ENCODE assay signal across 19 mouse cellular contexts in genomic region chr3:107577810-107578390, GRCm38 (mm10). TPM values are rescaled to one million over a fixed set of nuclear protein-coding genes. Genes with fewer than 3 reads are reported as not detected.
A peak's percentile ranks its signal among the peaks of the same experiment; 100 is the strongest.
DNase-seq lines count a peak whose midpoint lies in the region; ATAC-seq and TF ChIP-seq lines count a peak whose summit lies in the region.
"Had no signal": no experiment of that assay in that cellular context is flagged by ENCODE, and none has a peak within 500 bp of the region (broad histone marks: within the 10 kb centered on the region; RNA-seq: fewer than 3 reads in every experiment).

No protein-coding gene starts in this region.

- DNase-seq in embryo, embryonic 9.5 days (ENCODE audit: extremely low spot score): peak; percentile 51
- DNase-seq in embryo, embryonic 11 days: no peak
- peak; percentile 60 for DNase-seq in G1E (ENCODE audit: low spot score)
- no peak for DNase-seq in spleen, postnatal 14 days (ENCODE audit: low spot score in 2 of 2)
- no peak for DNase-seq in heart, adult 9 months (ENCODE audit: low spot score in 2 of 2)
- DNase-seq: cerebellum, postnatal 14 days; heart, adult 18-20 months; kidney, adult 8-10 months; left cerebral cortex, postnatal 4 days; lung, postnatal 10 days; retina, postnatal 1 day; spleen, adult 18-20 months had no signal

- no peaks in the 10 kb centered on the region for H3K36me3 ChIP-seq in G1E (replicated peaks)
- no peaks in the 10 kb centered on the region for H3K36me3 ChIP-seq in intestine, embryonic 16.5 days (ENCODE audit: control insufficient read depth, insufficient read depth, low read length)
- H3K36me3 ChIP-seq in hindbrain, embryonic 12.5 days: no peaks in the 10 kb centered on the region
- H3K36me3 ChIP-seq: midbrain, embryonic 12.5 days had no signal

- peak overlapping the region; percentile 47; the same call in 1 of the 2 replicates for H3K4me3 ChIP-seq in G1E (ENCODE audit: low read depth, low read length)
- H3K4me3 ChIP-seq in intestine, embryonic 16.5 days (ENCODE audit: low read length): no peak overlapping the region
- no peak overlapping the region for H3K4me3 ChIP-seq in hindbrain, embryonic 12.5 days
- H3K4me3 ChIP-seq: midbrain, embryonic 12.5 days had no signal

- no peak overlapping the region for H3K4me2 ChIP-seq in intestine, embryonic 16.5 days (ENCODE audit: low read depth, low read length)
- no peak overlapping the region for H3K4me2 ChIP-seq in hindbrain, embryonic 12.5 days (replicated peaks)
- H3K4me2 ChIP-seq: midbrain, embryonic 12.5 days had no signal

- no peak overlapping the region for H3K27ac ChIP-seq in intestine, embryonic 16.5 days (ENCODE audit: low read length)
- H3K27ac ChIP-seq in hindbrain, embryonic 12.5 days: no peak overlapping the region
- H3K27ac ChIP-seq: midbrain, embryonic 12.5 days had no signal

- WGBS in intestine, embryonic 16.5 days: 29% methylated on average over 3 of the region's 3 CpGs
- 33% methylated on average over 3 of the region's 3 CpGs for WGBS in hindbrain, embryonic 12.5 days

- peaks cover 21% of the 10 kb centered on the region for H3K27me3 ChIP-seq in G1E (ENCODE audit: insufficient read depth, low read length)
- peaks cover 34% of the 10 kb centered on the region for H3K27me3 ChIP-seq in intestine, embryonic 16.5 days (replicated peaks; ENCODE audit: control insufficient read depth, insufficient read depth, low read length)
- H3K27me3 ChIP-seq in hindbrain, embryonic 12.5 days: peaks cover 53% of the 10 kb centered on the region

- H3K9me3 ChIP-seq in G1E (replicated peaks): no peaks in the 10 kb centered on the region
- H3K9me3 ChIP-seq in intestine, embryonic 16.5 days (ENCODE audit: control insufficient read depth, low read length): no peaks in the 10 kb centered on the region
- no peaks in the 10 kb centered on the region for H3K9me3 ChIP-seq in hindbrain, embryonic 12.5 days (replicated peaks)
- H3K9me3 ChIP-seq: midbrain, embryonic 12.5 days had no signal

- no peak for TF ChIP-seq CTCF in G1E (IDR thresholded peaks at IDR 0.05; ENCODE audit: low read depth, low read length)

- peaks cover 28% of the 10 kb centered on the region for H3K4me1 ChIP-seq in G1E (ENCODE audit: insufficient read depth, low read depth, low read length)
- peaks cover 7% of the 10 kb centered on the region; the same call in 1 of the 2 replicates for H3K4me1 ChIP-seq in intestine, embryonic 16.5 days (ENCODE audit: control insufficient read depth, insufficient read depth, low read length)
- H3K4me1 ChIP-seq in hindbrain, embryonic 12.5 days: peaks cover 4% of the 10 kb centered on the region

- H3K9ac ChIP-seq in intestine, embryonic 16.5 days (ENCODE audit: low read depth, low read length): no peak overlapping the region
- H3K9ac ChIP-seq in hindbrain, embryonic 12.5 days: no peak overlapping the region
- H3K9ac ChIP-seq: midbrain, embryonic 12.5 days had no signal

- ATAC-seq in G1E (ENCODE audit: extremely low read depth, insufficient number of reproducible peaks, low FRiP score, poor library complexity, severe bottlenecking): peak; percentile 88
- peak; percentile 89 for ATAC-seq in intestine, embryonic 16.5 days
- ATAC-seq in megakaryocyte, adult 5-6 weeks (ENCODE audit: poor library complexity, severe bottlenecking): peak; percentile 68
- no peak for ATAC-seq in hindbrain, embryonic 12.5 days (ENCODE audit: low FRiP score)

RNA-seq across cellular contexts. Expression of gene Alx3, which starts 16.9 kb away (rescaled TPM):
- total RNA-seq in G1E (2014; fragmentation: Nextera tagmentation) (not detected in 2 replicates), G1E (2017) (0.11 TPM in 1 of 2 replicates, not detected in the other)
- polyA plus RNA-seq in G1E (2012): not detected in 2 replicates
- not detected in 2 replicates for polyA plus RNA-seq in intestine, embryonic 16.5 days (2015; fragmentation: Nextera tagmentation; extraction: Ambion mirVana)
- not detected in 2 replicates for total RNA-seq in megakaryocyte, adult 5-6 weeks (2015)
- total RNA-seq in megakaryocyte, adult 5-6 weeks (2017): not detected in 2 replicates
- polyA plus RNA-seq in hindbrain, embryonic 12.5 days (2016; fragmentation: Nextera tagmentation; extraction: Ambion mirVana): 0.40 and 0.60 TPM in 2 replicates
- total RNA-seq: heart, adult 18-20 months had no signal

RNA-seq across cellular contexts. Expression of gene Ubl4b, which starts 23.0 kb away (rescaled TPM):
- not detected in 2 replicates for total RNA-seq in G1E (2014; fragmentation: Nextera tagmentation)
- 0.06 and 0.11 TPM in 2 replicates for total RNA-seq in G1E (2017)
- polyA plus RNA-seq in G1E (2012): not detected in 2 replicates
- polyA plus RNA-seq in intestine, embryonic 16.5 days (2015; fragmentation: Nextera tagmentation; extraction: Ambion mirVana): not detected in 2 replicates
- not detected in 2 replicates for total RNA-seq in megakaryocyte, adult 5-6 weeks (2015)
- not detected in 2 replicates for total RNA-seq in megakaryocyte, adult 5-6 weeks (2017)
- not detected in 2 replicates for polyA plus RNA-seq in hindbrain, embryonic 12.5 days (2016; fragmentation: Nextera tagmentation; extraction: Ambion mirVana)
- total RNA-seq: heart, adult 18-20 months; layer of hippocampus, postnatal 10 days had no signal
- polyA plus RNA-seq: hindbrain, embryonic 11.5 days; midbrain, embryonic 12.5 days; thymus, postnatal 0 days had no signal

RNA-seq across cellular contexts. Expression of gene Gm10961, which starts 53.2 kb away (rescaled TPM):
- total RNA-seq in G1E (2014; fragmentation: Nextera tagmentation) (not detected in 2 replicates), G1E (2017) (not detected in 2 replicates)
- polyA plus RNA-seq in G1E (2012): not detected in 2 replicates
- polyA plus RNA-seq in intestine, embryonic 16.5 days (2015; fragmentation: Nextera tagmentation; extraction: Ambion mirVana): not detected in 2 replicates
- not detected in 2 replicates for total RNA-seq in megakaryocyte, adult 5-6 weeks (2015)
- total RNA-seq in megakaryocyte, adult 5-6 weeks (2017): not detected in 2 replicates
- polyA plus RNA-seq in hindbrain, embryonic 12.5 days (2016; fragmentation: Nextera tagmentation; extraction: Ambion mirVana): not detected in 2 replicates
- total RNA-seq: heart, adult 18-20 months; layer of hippocampus, postnatal 10 days; left cerebral cortex, postnatal 4 days had no signal
- polyA plus RNA-seq: hindbrain, embryonic 11.5 days; midbrain, embryonic 12.5 days; thymus, postnatal 0 days had no signal

RNA-seq across cellular contexts. Expression of gene Strip1, which starts 53.6 kb away (rescaled TPM):
- total RNA-seq in G1E (2014; fragmentation: Nextera tagmentation) (15.7 and 17.5 TPM in 2 replicates), G1E (2017) (17.1 and 21.2 TPM in 2 replicates)
- 17.6 and 19.4 TPM in 2 replicates for polyA plus RNA-seq in G1E (2012)
- 29.3 and 31.7 TPM in 2 replicates for polyA plus RNA-seq in intestine, embryonic 16.5 days (2015; fragmentation: Nextera tagmentation; extraction: Ambion mirVana)
- total RNA-seq in megakaryocyte, adult 5-6 weeks (2015): 19.4 and 20.5 TPM in 2 replicates
- 17.0 and 19.2 TPM in 2 replicates for total RNA-seq in megakaryocyte, adult 5-6 weeks (2017)
- 122 and 126 TPM in 2 replicates for polyA plus RNA-seq in hindbrain, embryonic 12.5 days (2016; fragmentation: Nextera tagmentation; extraction: Ambion mirVana)

Comparison
In these comparisons a context has a peak if more than half of its experiments do, and no peak if none do; other contexts are left out.
1. DNase-seq: peak in embryo, embryonic 9.5 days (single experiment) and G1E (single experiment); none in embryo, embryonic 11 days (single experiment), spleen, postnatal 14 days (0 of 2) and heart, adult 9 months (0 of 2).